Mouse (Mus musculus) embryonic facial prominence, embryonic 12.5 days (tissue): ENCODE data around the gene Ubr4. TPM values are rescaled to one million over a fixed set of nuclear protein-coding genes. Genes with fewer than 3 reads are reported as not detected.

Source experiments
- ATAC-seq: fragments of 200-750 bp; cut with Nextera tagmentation; 2 replicates; pipeline ENCODE4 v1.8.0; 2017; ENCODE audit not compliant: insufficient number of reproducible peaks, insufficient read depth, low FRiP score, low TSS enrichment
- H3K27ac ChIP-seq: fragments of 300-500 bp; sonication (generic); 2 replicates; pipeline ENCODE4 v1.5.1; 2016; ENCODE audit warnings: mild to moderate bottlenecking
- H3K27me3 ChIP-seq: fragments of 300-500 bp; sonication (generic); 2 replicates; pipeline ENCODE4 v1.6.1; 2016; ENCODE audit warnings: mild to moderate bottlenecking, moderate library complexity
- H3K36me3 ChIP-seq: fragments of 300-500 bp; sonication (generic); 2 replicates; pipeline ENCODE4 v1.6.1; 2016; ENCODE audit warnings: mild to moderate bottlenecking
- H3K4me1 ChIP-seq: fragments of 300-500 bp; sonication (generic); 2 replicates; pipeline ENCODE4 v1.6.1; 2016
- H3K4me2 ChIP-seq: fragments of 300-500 bp; sonication (generic); replicated peaks from 2 replicates; pipeline ENCODE4 v1.6.1; 2016; ENCODE audit warnings: mild to moderate bottlenecking, moderate library complexity
- H3K4me3 ChIP-seq: fragments of 300-500 bp; sonication (generic); 2 replicates; pipeline ENCODE4 v1.5.1; 2016; ENCODE audit warnings: mild to moderate bottlenecking
- H3K9ac ChIP-seq: fragments of 300-500 bp; sonication (generic); 2 replicates; pipeline ENCODE4 v1.6.1; 2016; ENCODE audit warnings: mild to moderate bottlenecking, moderate library complexity
- H3K9me3 ChIP-seq: fragments of 300-500 bp; sonication (generic); 2 replicates; pipeline ENCODE4 v1.6.1; 2016; ENCODE audit warnings: mild to moderate bottlenecking, moderate library complexity
- WGBS: fragments of 180-500 bp; shearing (Covaris S2); methylation state at CpG from one replicate; pipeline ENCODE4 v1.1.7; 2016; 5-methylcytosine and 5-hydroxymethylcytosine counted together
- polyA plus RNA-seq: library from polyadenylated mRNA; unstranded; fragments of >200 nt; fragmentation: Nextera tagmentation; extraction: Ambion mirVana; gene quantifications from 2 replicates; pipeline ENCODE4 v1.2.1, GENCODE M21; 2016

Ubr4 gene
- polyA plus RNA-seq, 1 experiment from 2014 or later: 70.8 TPM

DNA sequence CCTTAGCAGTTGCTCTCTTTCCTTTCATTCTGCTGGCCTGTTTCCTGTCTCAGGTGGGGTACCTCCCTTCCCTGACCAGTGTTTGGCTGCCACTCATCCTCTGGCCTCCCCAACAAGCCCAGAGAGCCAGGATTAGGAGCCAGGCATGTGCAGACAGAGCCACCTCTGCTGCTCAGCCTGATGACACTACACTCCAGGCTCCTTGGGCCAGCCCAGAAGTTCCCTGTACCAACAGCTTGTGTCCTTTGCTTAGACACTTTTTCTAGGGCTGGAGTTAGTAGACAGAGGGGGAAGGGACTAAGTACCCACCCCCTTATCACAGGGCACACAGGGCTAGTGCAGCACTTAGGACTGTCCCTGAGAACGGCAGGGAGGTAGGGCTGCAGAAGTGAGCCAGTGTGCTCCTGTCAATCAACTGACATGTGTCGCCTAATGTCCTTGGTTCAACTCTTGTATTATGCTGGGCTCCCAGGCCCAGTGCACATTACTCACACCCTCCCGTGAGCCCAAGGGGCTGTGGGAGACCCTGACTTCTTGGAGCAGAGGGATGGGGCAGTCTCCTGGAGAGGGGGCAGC, 139.9 kb downstream of the Ubr4 start:
- H3K9ac ChIP-seq: no peak overlapping the region
- H3K4me2 ChIP-seq: no peak overlapping the region
- no peaks in the 10 kb centered on the region for H3K4me1 ChIP-seq
- no peak; the same call in 1 of the 2 replicates for ATAC-seq
- peaks cover 38% of the 10 kb centered on the region for H3K36me3 ChIP-seq
- no peak overlapping the region for H3K27ac ChIP-seq
- H3K27me3 ChIP-seq: no peaks in the 10 kb centered on the region
- no peak overlapping the region for H3K4me3 ChIP-seq
- 52% methylated on average over 3 of the region's 3 CpGs for WGBS
- no peaks in the 10 kb centered on the region for H3K9me3 ChIP-seq

GRCm38 (mm10) chr4:139493227-139494025, 141.0 kb downstream of the Ubr4 start:
- Histone ChIP-seq H3K27me3 (no peaks in the 10 kb centered on the region), H3K4me3 (no peak overlapping the region), H3K36me3 (peaks cover 28% of the 10 kb centered on the region), H3K4me2 (no peak overlapping the region), H3K9ac (no peak overlapping the region), H3K27ac (no peak overlapping the region), H3K4me1 (no peaks in the 10 kb centered on the region), H3K9me3 (no peaks in the 10 kb centered on the region)
- ATAC-seq: no peak
- 73% methylated on average over 9 of the region's 9 CpGs for WGBS

GRCm38 (mm10) chr4:139500814-139501213, 148.4 kb downstream of the Ubr4 start:
- no peak for ATAC-seq
- peaks cover 4% of the 10 kb centered on the region; the same call in 1 of the 2 replicates for H3K9me3 ChIP-seq
- no peak overlapping the region for H3K27ac ChIP-seq
- H3K27me3 ChIP-seq: 0 out of 2 replicates have a peak, but pooled peaks cover 2% of the 10 kb centered on the region
- no peak overlapping the region for H3K4me2 ChIP-seq
- WGBS: 63% methylated on average over 14 of the region's 14 CpGs
- H3K4me3 ChIP-seq: no peak overlapping the region
- no peaks in the 10 kb centered on the region for H3K36me3 ChIP-seq
- no peaks in the 10 kb centered on the region; the same call in 1 of the 2 replicates for H3K4me1 ChIP-seq
- H3K9ac ChIP-seq: no peak overlapping the region

DNA sequence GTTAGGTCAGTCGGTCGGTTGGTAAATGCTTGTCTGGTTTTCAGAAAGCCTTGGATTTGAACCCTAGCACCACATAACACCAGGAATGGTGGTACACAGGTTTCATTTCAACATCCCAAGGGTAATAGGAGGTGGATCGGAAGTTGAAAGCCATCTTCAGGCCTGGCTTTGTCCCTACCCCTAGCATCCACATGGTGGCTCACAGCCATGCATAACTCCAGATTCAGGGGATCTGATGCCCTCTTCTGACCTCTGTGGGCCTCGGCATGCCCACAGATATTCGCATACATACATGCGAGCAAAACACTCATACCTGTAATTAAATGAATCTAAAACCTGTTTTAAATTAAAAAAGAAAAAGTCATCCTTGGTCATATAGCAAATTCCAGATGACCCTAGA, 149.3 kb downstream of the Ubr4 start:
- Histone ChIP-seq H3K27me3 (0 out of 2 replicates have a peak, but pooled peaks cover 2% of the 10 kb centered on the region), H3K27ac (no peak overlapping the region), H3K4me1 (no peaks in the 10 kb centered on the region; the same call in 1 of the 2 replicates), H3K4me3 (no peak overlapping the region), H3K9ac (no peak overlapping the region), H3K4me2 (no peak overlapping the region), H3K9me3 (peaks cover 5% of the 10 kb centered on the region; the same call in 1 of the 2 replicates), H3K36me3 (no peaks in the 10 kb centered on the region)
- 69% methylated on average over 6 of the region's 6 CpGs for WGBS
- ATAC-seq: no peak

- 82% methylated on average over 8 of the region's 8 CpGs for WGBS
- no peak overlapping the region for H3K27ac ChIP-seq
- H3K9ac ChIP-seq: no peak overlapping the region
Measured at GRCm38 (mm10) chr4:139503919-139504318, 151.5 kb downstream of the Ubr4 start.

DNA sequence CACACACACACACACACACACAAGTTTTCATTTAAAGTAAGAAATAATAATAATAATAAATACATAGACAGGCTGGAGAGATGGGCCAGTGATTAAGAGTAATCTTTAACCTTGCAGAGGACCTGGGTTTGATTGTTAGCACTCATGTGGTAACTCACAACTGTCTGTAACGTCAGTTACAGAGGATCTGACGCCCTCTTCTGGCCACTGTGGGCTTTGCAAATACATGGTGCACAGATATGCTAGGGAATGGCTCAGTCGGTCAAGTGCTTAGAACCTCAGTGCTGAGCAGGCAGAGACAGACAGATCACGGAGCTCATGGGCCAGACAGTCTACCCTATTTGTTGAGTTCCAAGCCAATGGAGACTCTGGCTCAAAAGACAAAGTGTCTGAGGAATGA, 153.3 kb downstream of the Ubr4 start:
- Histone ChIP-seq H3K9me3 (peaks cover 5% of the 10 kb centered on the region; the same call in 1 of the 2 replicates), H3K9ac (no peak overlapping the region), H3K4me3 (no peak overlapping the region), H3K27ac (no peak overlapping the region), H3K36me3 (no peaks in the 10 kb centered on the region), H3K4me2 (no peak overlapping the region), H3K27me3 (no peaks in the 10 kb centered on the region), H3K4me1 (no peaks in the 10 kb centered on the region; the same call in 1 of the 2 replicates)
- ATAC-seq: no peak
- 76% methylated on average over 4 of the region's 4 CpGs for WGBS

More at GRCm38 (mm10) chr4:139503919-139504318, 151.5 kb downstream of the Ubr4 start:
- ATAC-seq: no peak
- H3K4me1 ChIP-seq: no peaks in the 10 kb centered on the region; the same call in 1 of the 2 replicates
- no peak overlapping the region for H3K4me3 ChIP-seq
- H3K27me3 ChIP-seq: 0 out of 2 replicates have a peak, but pooled peaks cover 2% of the 10 kb centered on the region
- peaks cover 5% of the 10 kb centered on the region; the same call in 1 of the 2 replicates for H3K9me3 ChIP-seq
- H3K36me3 ChIP-seq: no peaks in the 10 kb centered on the region
- no peak overlapping the region for H3K4me2 ChIP-seq

- no peaks in the 10 kb centered on the region for H3K27me3 ChIP-seq
- no peak overlapping the region for H3K4me3 ChIP-seq
- H3K4me1 ChIP-seq: no peaks in the 10 kb centered on the region
- peaks cover 5% of the 10 kb centered on the region; the same call in 1 of the 2 replicates for H3K9me3 ChIP-seq
- H3K4me2 ChIP-seq: no peak overlapping the region
- no peaks in the 10 kb centered on the region for H3K36me3 ChIP-seq
- ATAC-seq: no peak
- WGBS: 92% methylated on average over 11 of the region's 11 CpGs
- no peak overlapping the region for H3K9ac ChIP-seq
- H3K27ac ChIP-seq: no peak overlapping the region
Measured at GRCm38 (mm10) chr4:139506727-139507126, 154.3 kb downstream of the Ubr4 start.

DNA sequence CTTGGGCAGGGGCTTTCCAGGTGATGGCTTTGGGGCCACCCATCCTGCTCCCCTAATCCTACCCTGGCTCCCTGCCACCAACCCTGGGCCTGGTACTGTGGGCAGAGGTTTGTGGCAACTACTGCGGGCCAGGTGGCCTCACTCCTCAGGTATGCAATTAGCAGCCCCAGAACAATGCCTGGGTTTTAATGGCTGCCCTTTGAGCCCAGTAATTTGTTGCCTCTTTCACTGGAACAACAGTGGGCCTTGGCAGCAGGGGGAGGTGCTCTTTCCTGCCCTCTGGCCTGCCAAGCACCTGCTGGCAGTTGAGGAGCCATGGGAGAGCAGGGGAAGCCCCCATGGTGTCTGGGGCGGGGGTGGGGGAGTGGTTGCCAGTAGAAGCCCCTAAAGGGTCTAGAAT, 156.7 kb downstream of the Ubr4 start:
- no peak for ATAC-seq
- H3K4me1 ChIP-seq: no peaks in the 10 kb centered on the region
- H3K9ac ChIP-seq: no peak overlapping the region
- no peaks in the 10 kb centered on the region for H3K36me3 ChIP-seq
- H3K27ac ChIP-seq: no peak overlapping the region
- no peak overlapping the region for H3K4me3 ChIP-seq
- WGBS: 76% methylated on average over 2 of the region's 2 CpGs
- H3K9me3 ChIP-seq: peaks cover 5% of the 10 kb centered on the region; the same call in 1 of the 2 replicates
- H3K4me2 ChIP-seq: no peak overlapping the region
- no peaks in the 10 kb centered on the region for H3K27me3 ChIP-seq

DNA sequence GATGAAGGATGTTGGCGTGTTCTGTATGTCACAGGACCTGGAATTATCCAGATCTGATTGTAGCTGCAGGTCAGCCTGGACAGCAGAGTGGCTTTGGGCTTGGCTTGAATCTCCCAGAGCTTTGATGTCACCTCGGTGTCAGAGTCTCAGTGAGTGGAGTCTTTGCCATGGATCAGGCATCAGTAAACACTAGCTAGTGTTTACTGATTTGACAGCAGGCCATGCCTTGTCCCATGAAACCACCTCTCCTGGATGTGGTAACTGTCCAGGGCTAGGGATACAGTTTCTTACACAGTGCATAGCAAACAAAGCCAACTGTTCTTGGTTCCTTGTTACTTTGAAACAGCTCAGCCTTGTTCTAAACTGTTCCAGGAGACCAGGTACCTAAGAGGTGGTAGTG, 159.1 kb downstream of the Ubr4 start:
- Histone ChIP-seq H3K27ac (no peak overlapping the region), H3K9ac (no peak overlapping the region), H3K36me3 (no peaks in the 10 kb centered on the region), H3K4me1 (no peaks in the 10 kb centered on the region), H3K27me3 (no peaks in the 10 kb centered on the region), H3K9me3 (no peaks in the 10 kb centered on the region), H3K4me3 (no peak overlapping the region), H3K4me2 (no peak overlapping the region)
- 77% methylated on average over 2 of the region's 2 CpGs for WGBS
- ATAC-seq: no peak

GRCm38 (mm10) chr4:139512985-139513384, 160.6 kb downstream of the Ubr4 start:
- Histone ChIP-seq H3K27me3 (no peaks in the 10 kb centered on the region), H3K4me1 (no peaks in the 10 kb centered on the region), H3K27ac (no peak overlapping the region), H3K36me3 (no peaks in the 10 kb centered on the region), H3K4me2 (no peak overlapping the region), H3K9ac (no peak overlapping the region), H3K4me3 (no peak overlapping the region), H3K9me3 (no peaks in the 10 kb centered on the region)
- WGBS: 85% methylated on average over 2 of the region's 2 CpGs
- ATAC-seq: no peak

DNA sequence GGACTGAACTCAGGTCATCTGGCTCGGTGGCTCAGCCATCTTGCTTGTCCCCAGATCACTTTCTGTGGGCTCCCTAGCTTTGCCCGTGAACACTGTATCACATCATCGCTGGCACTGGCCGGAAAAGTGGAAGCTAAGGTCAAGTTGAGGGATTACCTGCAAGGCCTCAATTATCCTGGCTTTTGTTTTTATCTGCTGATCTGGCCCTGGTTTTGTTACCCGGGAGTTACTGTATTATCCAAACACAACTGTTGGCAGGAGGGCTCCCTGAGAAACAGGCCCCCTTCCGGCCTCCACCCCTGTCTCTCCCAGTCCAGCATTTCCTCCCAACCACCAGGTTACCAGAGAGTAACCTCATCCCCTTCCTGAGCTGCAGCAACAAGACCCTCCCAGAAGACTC, 166.8 kb downstream of the Ubr4 start:
- Histone ChIP-seq H3K9ac (no peak overlapping the region), H3K9me3 (no peaks in the 10 kb centered on the region), H3K36me3 (no peaks in the 10 kb centered on the region), H3K4me2 (no peak overlapping the region), H3K27me3 (no peaks in the 10 kb centered on the region), H3K4me1 (0 out of 2 replicates have a peak, but pooled peaks cover 4% of the 10 kb centered on the region), H3K27ac (no peak overlapping the region), H3K4me3 (no peak overlapping the region)
- WGBS: 65% methylated on average over 6 of the region's 6 CpGs
- no peak for ATAC-seq

DNA sequence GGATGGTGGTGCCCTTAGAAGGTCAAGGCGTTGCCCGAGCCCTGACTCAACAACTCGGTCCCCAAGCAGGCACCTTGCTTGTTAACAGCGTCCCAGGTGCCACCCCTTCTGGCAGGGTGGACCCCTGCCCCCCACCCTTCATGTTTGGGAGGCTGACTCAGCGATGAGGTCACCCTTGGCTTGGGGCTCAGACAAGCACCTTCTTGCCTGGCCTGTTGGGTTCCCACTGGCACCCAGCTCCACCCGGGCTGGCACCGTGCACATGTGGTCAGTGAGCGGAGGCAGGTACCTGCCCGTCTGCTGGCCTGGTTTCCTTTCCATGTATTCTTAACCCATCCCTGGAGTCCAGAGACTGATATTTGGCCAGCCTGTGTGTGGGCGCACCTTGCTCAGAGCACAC, 169.5 kb downstream of the Ubr4 start:
- Histone ChIP-seq H3K4me3 (no peak overlapping the region), H3K4me2 (no peak overlapping the region), H3K36me3 (no peaks in the 10 kb centered on the region), H3K27me3 (no peaks in the 10 kb centered on the region), H3K27ac (no peak overlapping the region), H3K9me3 (no peaks in the 10 kb centered on the region), H3K4me1 (0 out of 2 replicates have a peak, but pooled peaks cover 4% of the 10 kb centered on the region), H3K9ac (no peak overlapping the region)
- ATAC-seq: no peak
- WGBS: 88% methylated on average over 10 of the region's 10 CpGs
